Mouse (Mus musculus): ENCODE measurements around the gene Tnfrsf25. TPM values are rescaled to one million over a fixed set of nuclear protein-coding genes. Genes with fewer than 3 reads are reported as not detected.

Gene Tnfrsf25
- polyA plus RNA-seq, 1 experiment, result 1.4 TPM

DNA sequence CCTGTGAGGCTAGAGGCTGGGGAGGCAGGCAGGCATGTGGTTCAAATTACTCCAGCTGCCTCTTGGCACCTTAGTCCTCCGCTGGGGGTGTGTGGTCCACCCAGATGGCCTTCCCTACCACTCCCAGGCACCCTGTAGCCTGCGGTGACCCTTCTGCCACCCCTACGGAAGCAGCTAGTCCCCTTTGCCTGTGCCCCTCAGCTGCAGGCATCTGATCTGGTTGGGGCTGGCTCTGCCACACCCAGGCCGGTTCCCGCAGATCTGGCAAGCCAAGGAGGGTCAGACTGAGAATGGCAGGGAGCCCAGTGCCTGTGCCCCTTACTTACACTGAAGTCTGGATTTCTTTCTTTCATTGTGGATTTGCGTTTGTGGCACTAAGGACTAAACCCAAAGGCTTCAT is 42.0 kb upstream of the Tnfrsf25 start:
- DNase-seq, result no peak
- WGBS, result 16% methylated on average over 6 of the region's 6 CpGs
- H3K27me3 ChIP-seq (ENCODE audit: control insufficient read depth, insufficient read depth, low read length), result no peaks in the 10 kb centered on the region

DNA sequence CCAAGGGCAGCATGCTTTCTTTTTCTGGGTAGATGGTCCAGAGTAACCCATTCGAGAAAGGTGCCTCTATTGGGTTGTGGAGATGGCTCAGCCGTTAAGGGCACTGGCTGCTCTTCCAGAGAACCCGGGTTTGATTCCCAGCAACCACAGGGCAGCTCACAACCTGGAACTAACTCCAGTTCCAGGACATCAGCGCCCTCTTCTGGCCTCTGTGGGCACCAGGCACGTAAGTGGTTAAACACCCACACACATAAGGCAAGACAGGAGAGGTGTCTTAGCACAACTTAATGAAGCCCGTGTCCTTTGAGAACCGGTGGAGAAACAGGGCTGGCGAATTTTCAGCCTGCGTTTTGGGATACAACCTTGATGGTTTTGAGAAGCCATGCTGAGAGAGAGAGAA is 41.2 kb upstream of the Tnfrsf25 start:
- TF ChIP-seq POLR2A (IDR thresholded peaks at IDR 0.05; ENCODE audit: borderline replicate concordance, insufficient read depth, low read length), result no peak
- DNase-seq, result no peak
- Histone ChIP-seq H3K27ac (ENCODE audit: insufficient read depth, low read length) (no peak overlapping the region), H3K27me3 (ENCODE audit: control insufficient read depth, insufficient read depth, low read length) (no peaks in the 10 kb centered on the region), H3K4me1 (ENCODE audit: control insufficient read depth, insufficient read depth, low read length) (no peaks in the 10 kb centered on the region), H3K4me3 (replicated peaks; ENCODE audit: insufficient read depth, low read depth, low read length) (no peak overlapping the region)
- WGBS, result 85% methylated on average over 9 of the region's 9 CpGs

More for the DNA sequence above, 42.0 kb upstream of the Tnfrsf25 start:
- H3K4me1 ChIP-seq (ENCODE audit: control insufficient read depth, insufficient read depth, low read length), result no peaks in the 10 kb centered on the region
- H3K27ac ChIP-seq (ENCODE audit: insufficient read depth, low read length), result no peak overlapping the region
- H3K4me3 ChIP-seq (replicated peaks; ENCODE audit: insufficient read depth, low read depth, low read length), result no peak overlapping the region
- TF ChIP-seq CTCF (IDR thresholded peaks at IDR 0.05; ENCODE audit: borderline replicate concordance, insufficient read depth, low read depth, low read length), result no peak
- no peak for TF ChIP-seq POLR2A (IDR thresholded peaks at IDR 0.05; ENCODE audit: borderline replicate concordance, insufficient read depth, low read length)

DNA sequence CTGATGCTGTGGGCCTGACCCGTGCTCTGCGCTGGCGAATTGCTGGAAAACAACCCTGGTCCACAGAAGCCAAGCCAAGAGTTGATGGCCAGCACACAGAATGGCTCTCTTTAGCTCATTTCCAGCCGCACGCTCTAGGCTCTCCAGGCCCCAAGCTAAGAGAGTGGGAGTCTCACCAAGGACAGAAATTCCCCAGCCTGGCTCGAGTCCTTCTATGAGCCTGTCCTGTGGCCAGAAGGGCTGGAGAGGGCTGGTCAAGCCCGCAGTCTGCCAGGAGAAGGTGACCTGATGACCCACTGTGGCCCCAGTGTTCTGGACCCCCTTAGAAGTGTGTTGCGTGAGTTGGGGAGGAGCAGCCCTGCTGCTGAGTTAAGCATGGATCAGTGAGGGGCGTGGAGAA is 38.5 kb upstream of the Tnfrsf25 start:
- DNase-seq, result no peak

DNA sequence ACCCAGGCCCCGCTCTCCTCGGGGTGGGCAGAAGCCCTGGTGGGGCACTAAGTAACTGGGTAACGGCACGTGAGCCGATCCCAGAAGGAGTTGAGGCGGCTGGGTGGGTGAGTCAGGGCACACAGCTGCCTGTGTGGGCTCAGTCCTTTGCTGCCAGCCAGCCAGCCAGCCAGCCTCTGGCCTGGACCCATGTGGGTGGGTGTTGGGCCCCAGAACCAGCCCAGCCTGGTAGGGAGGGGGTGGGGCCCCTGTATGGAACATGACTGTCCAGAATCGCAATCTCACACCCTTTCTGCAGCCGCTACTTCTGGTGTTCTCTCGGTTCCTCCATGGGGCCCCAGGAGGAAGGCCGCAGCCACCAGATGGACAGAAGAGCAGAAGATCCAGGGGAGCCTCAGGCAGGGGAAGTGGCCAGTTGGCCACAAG is 37.6 kb upstream of the Tnfrsf25 start:
- Histone ChIP-seq H3K27me3 (ENCODE audit: control insufficient read depth, insufficient read depth, low read length) (no peaks in the 10 kb centered on the region), H3K4me3 (replicated peaks; ENCODE audit: insufficient read depth, low read depth, low read length) (no peak overlapping the region), H3K4me1 (ENCODE audit: control insufficient read depth, insufficient read depth, low read length) (no peaks in the 10 kb centered on the region), H3K27ac (ENCODE audit: insufficient read depth, low read length) (no peak overlapping the region)
- WGBS, result 33% methylated on average over 10 of the region's 10 CpGs
- peak in 1 of 2 experiments; percentile 26 for DNase-seq
- TF ChIP-seq CTCF (IDR thresholded peaks at IDR 0.05; ENCODE audit: borderline replicate concordance, insufficient read depth, low read depth, low read length) (no peak), POLR2A (IDR thresholded peaks at IDR 0.05; ENCODE audit: borderline replicate concordance, insufficient read depth, low read length) (no peak)

More for the DNA sequence above, 38.5 kb upstream of the Tnfrsf25 start:
- no peak overlapping the region for H3K4me3 ChIP-seq (replicated peaks; ENCODE audit: insufficient read depth, low read depth, low read length)
- H3K27ac ChIP-seq (ENCODE audit: insufficient read depth, low read length), result no peak overlapping the region
- no peak for TF ChIP-seq CTCF (IDR thresholded peaks at IDR 0.05; ENCODE audit: borderline replicate concordance, insufficient read depth, low read depth, low read length)
- no peak for TF ChIP-seq POLR2A (IDR thresholded peaks at IDR 0.05; ENCODE audit: borderline replicate concordance, insufficient read depth, low read length)
- no peaks in the 10 kb centered on the region for H3K4me1 ChIP-seq (ENCODE audit: control insufficient read depth, insufficient read depth, low read length)
- WGBS, result 83% methylated on average over 9 of the region's 9 CpGs
- H3K27me3 ChIP-seq (ENCODE audit: control insufficient read depth, insufficient read depth, low read length), result no peaks in the 10 kb centered on the region

DNA sequence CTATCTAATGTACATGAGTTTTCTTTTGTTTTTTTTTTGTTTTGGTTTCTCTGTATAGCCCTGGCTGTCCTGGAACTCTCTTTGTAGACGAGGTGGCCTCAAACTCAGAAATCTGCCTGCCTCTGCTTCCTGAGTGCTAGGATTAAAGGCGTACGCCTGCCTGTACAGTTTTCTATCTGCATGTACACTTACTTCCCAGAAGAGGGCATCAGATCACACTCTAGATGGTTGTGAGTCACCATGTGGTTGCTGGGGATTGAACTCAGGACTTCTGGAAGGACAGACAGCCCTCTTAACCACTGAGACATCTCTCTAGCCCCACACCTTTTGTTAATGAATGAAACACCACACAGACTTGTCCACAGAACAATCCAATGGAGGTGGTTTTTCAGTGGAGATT is 36.5 kb upstream of the Tnfrsf25 start:
- 96% methylated on average over 3 of the region's 3 CpGs for WGBS
- H3K4me3 ChIP-seq (replicated peaks; ENCODE audit: insufficient read depth, low read depth, low read length), result no peak overlapping the region
- TF ChIP-seq POLR2A (IDR thresholded peaks at IDR 0.05; ENCODE audit: borderline replicate concordance, insufficient read depth, low read length) (no peak), CTCF (IDR thresholded peaks at IDR 0.05; ENCODE audit: borderline replicate concordance, insufficient read depth, low read depth, low read length) (no peak)
- no peaks in the 10 kb centered on the region for H3K27me3 ChIP-seq (ENCODE audit: control insufficient read depth, insufficient read depth, low read length)
- no peaks in the 10 kb centered on the region for H3K4me1 ChIP-seq (ENCODE audit: control insufficient read depth, insufficient read depth, low read length)
- no peak overlapping the region for H3K27ac ChIP-seq (ENCODE audit: insufficient read depth, low read length)
- DNase-seq, result no peak

DNA sequence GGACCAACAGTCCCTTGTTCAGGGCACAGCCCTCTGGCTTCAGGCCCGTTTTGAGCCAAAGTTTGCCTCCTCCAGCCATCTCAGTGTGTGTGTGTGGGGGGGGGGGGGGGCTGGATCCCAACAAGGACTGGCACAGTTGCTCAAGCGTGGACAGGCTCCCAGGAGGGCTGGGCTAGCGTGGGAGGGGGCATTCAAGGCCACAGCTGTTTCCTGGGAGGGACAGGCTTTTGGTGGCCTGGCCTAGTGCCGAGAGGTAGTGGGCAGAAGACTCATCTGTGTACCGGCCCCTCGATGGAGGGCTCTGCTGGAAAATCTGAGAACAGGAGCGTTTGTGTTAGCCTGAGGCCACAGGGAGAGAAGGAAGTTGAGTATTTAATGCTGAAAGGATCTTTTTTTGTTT is 35.8 kb upstream of the Tnfrsf25 start:
- TF ChIP-seq POLR2A (IDR thresholded peaks at IDR 0.05; ENCODE audit: borderline replicate concordance, insufficient read depth, low read length) (no peak), CTCF (IDR thresholded peaks at IDR 0.05; ENCODE audit: borderline replicate concordance, insufficient read depth, low read depth, low read length) (no peak)
- H3K27ac ChIP-seq (ENCODE audit: insufficient read depth, low read length), result no peak overlapping the region
- DNase-seq, result no peak

DNA sequence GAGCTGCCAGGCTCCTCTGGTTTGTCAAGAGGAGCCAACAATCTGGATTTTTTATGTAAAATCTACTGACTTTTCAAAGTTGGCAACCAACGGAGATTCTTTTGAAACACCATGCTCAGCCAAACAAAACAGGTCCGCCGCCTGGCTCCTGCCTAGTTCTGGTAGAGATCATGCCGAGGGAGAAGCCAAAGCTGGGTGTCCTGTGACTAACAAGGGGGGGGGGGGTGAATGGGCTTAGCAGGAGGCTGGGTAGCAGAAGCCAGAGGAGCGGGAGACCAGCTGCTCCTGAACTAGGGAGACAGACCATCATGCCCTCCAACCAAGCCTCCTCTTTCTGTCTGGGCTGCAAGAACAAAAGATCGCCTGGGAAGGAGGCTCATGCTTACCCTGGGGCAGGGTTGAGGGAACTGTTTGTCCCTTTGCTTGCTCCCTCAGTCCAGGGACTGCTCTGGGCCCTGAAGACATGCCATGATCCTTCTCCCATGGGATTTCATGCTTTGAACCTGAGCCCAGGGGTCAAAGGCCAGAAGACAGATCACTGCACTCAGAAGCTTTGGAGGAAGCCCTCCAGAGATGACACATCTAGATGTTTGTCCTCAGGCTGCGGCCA is 32.0 kb upstream of the Tnfrsf25 start:
- Histone ChIP-seq H3K4me3 (replicated peaks; ENCODE audit: insufficient read depth, low read depth, low read length) (no peak overlapping the region), H3K4me1 (ENCODE audit: control insufficient read depth, insufficient read depth, low read length) (no peaks in the 10 kb centered on the region; the same call in 1 of the 2 replicates), H3K27ac (ENCODE audit: insufficient read depth, low read length) (no peak overlapping the region), H3K27me3 (ENCODE audit: control insufficient read depth, insufficient read depth, low read length) (no peaks in the 10 kb centered on the region; the same call in 1 of the 2 replicates)
- no peak for TF ChIP-seq CTCF (IDR thresholded peaks at IDR 0.05; ENCODE audit: borderline replicate concordance, insufficient read depth, low read depth, low read length)
- no peak for TF ChIP-seq POLR2A (IDR thresholded peaks at IDR 0.05; ENCODE audit: borderline replicate concordance, insufficient read depth, low read length)
- DNase-seq, result no peak
- WGBS, result 33% methylated on average over 7 of the region's 7 CpGs

More for the DNA sequence above, 35.8 kb upstream of the Tnfrsf25 start:
- H3K4me3 ChIP-seq (replicated peaks; ENCODE audit: insufficient read depth, low read depth, low read length), result no peak overlapping the region
- H3K4me1 ChIP-seq (ENCODE audit: control insufficient read depth, insufficient read depth, low read length), result no peaks in the 10 kb centered on the region
- no peaks in the 10 kb centered on the region for H3K27me3 ChIP-seq (ENCODE audit: control insufficient read depth, insufficient read depth, low read length)
- WGBS, result 18% methylated on average over 7 of the region's 7 CpGs

DNA sequence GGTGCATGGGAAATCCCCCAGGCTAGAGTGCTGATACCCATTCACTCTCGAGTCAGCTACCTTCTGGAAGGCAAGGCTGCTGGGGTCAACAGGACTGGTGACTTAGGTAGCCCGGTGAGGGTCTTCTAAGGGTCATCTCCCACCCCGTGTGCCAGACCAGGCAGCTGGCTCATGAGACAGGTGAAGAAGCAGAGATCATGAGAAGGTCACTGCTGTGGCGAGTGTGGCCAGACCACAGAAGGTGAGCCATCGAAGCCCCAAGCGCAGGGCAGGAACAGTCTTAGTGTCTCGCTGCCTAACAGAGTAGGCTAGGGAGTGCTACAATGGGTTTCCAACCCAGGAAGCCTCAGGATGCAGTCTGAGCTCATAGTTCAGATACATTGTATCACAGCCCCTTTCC is 31.1 kb upstream of the Tnfrsf25 start:
- H3K4me1 ChIP-seq (ENCODE audit: control insufficient read depth, insufficient read depth, low read length), result no peaks in the 10 kb centered on the region; the same call in 1 of the 2 replicates
- no peak overlapping the region for H3K27ac ChIP-seq (ENCODE audit: insufficient read depth, low read length)
- no peak for TF ChIP-seq POLR2A (IDR thresholded peaks at IDR 0.05; ENCODE audit: borderline replicate concordance, insufficient read depth, low read length)
- no peak for TF ChIP-seq CTCF (IDR thresholded peaks at IDR 0.05; ENCODE audit: borderline replicate concordance, insufficient read depth, low read depth, low read length)
- no peaks in the 10 kb centered on the region; the same call in 1 of the 2 replicates for H3K27me3 ChIP-seq (ENCODE audit: control insufficient read depth, insufficient read depth, low read length)
- H3K4me3 ChIP-seq (replicated peaks; ENCODE audit: insufficient read depth, low read depth, low read length), result no peak overlapping the region
- no peak for DNase-seq
- WGBS, result 89% methylated on average over 7 of the region's 7 CpGs

All from cerebellum, adult 2 months (tissue).